ENCODE assay signal across 8 mouse cellular contexts in genomic region chr11:80474175-80474691, GRCm38 (mm10). TPM values are rescaled to one million over a fixed set of nuclear protein-coding genes. Genes with fewer than 3 reads are reported as not detected.
DNase-seq lines count a peak whose midpoint lies in the region; ATAC-seq and TF ChIP-seq lines count a peak whose summit lies in the region.

No protein-coding gene starts in this region.

- ATAC-seq in CD4-positive, CD25-positive, alpha-beta regulatory T cell, adult 4 months: no peak

- H3K27ac ChIP-seq in cerebellum, adult 2 months (ENCODE audit: insufficient read depth, low read length): peak overlapping the region; percentile 79

- WGBS in cerebellum, adult 2 months: 0% methylated on average over 2 of the region's 2 CpGs

- no peak overlapping the region for H3K4me3 ChIP-seq in cerebellum, adult 2 months (replicated peaks; ENCODE audit: insufficient read depth, low read depth, low read length)

- peak; percentile 52 for DNase-seq in CD4-positive, CD25-positive, alpha-beta regulatory T cell, adult 2 months (ENCODE audit: low read depth, low spot score)
- DNase-seq in left cerebral cortex, postnatal 25 days (ENCODE audit: low spot score in 2 of 2): peak; percentile 62 to 73
- no peak for DNase-seq in left cerebral cortex, adult 11 months (ENCODE audit: low spot score)
- peak; percentile 74 to 84 for DNase-seq in cerebellum, adult 2 months
- peak; percentile 54 for DNase-seq in lung, postnatal 36 days
- no peak for DNase-seq in urinary bladder, postnatal 14 days (ENCODE audit: low spot score)
- DNase-seq in testis, postnatal 10 days (ENCODE audit: low spot score): no peak

- intact Hi-C loops in left cerebral cortex, postnatal 25 days (cut with DNase I): no loop called here

- peak; percentile 72 for TF ChIP-seq CTCF in cerebellum, adult 2 months (IDR thresholded peaks at IDR 0.05; ENCODE audit: borderline replicate concordance, insufficient read depth, low read depth, low read length)

- no peak for TF ChIP-seq POLR2A in cerebellum, adult 2 months (IDR thresholded peaks at IDR 0.05; ENCODE audit: borderline replicate concordance, insufficient read depth, low read length)

- H3K4me1 ChIP-seq in cerebellum, adult 2 months (ENCODE audit: control insufficient read depth, insufficient read depth, low read length): peaks cover 16% of the 10 kb centered on the region; the same call in 1 of the 2 replicates

- H3K27me3 ChIP-seq in cerebellum, adult 2 months (ENCODE audit: control insufficient read depth, insufficient read depth, low read length): no peaks in the 10 kb centered on the region

RNA-seq across cellular contexts. Expression of gene Cdk5r1, which starts 2.6 kb away (rescaled TPM):
- under 1 TPM; 0.87 to 0.98 TPM for polyA plus RNA-seq in CD4-positive, CD25-positive, alpha-beta regulatory T cell, adult 4 months (2017; shearing (Covaris generic))
- 100 to 1,000 TPM; 339 to 344 TPM for total RNA-seq in left cerebral cortex, postnatal 25 days (2021)
- polyA plus RNA-seq in cerebellum, adult 2 months (2012; rRNA removed): 86.7 and 93.9 TPM in 2 replicates

RNA-seq across cellular contexts. Expression of gene Psmd11, which starts 45.8 kb away (rescaled TPM):
- polyA plus RNA-seq in CD4-positive, CD25-positive, alpha-beta regulatory T cell, adult 4 months (2017; shearing (Covaris generic)): 100 to 1,000 TPM; 258 to 279 TPM
- 100 to 1,000 TPM in 1 of 2 experiments, 10 to 100 TPM in 1; 93.5 to 110 TPM for total RNA-seq in left cerebral cortex, postnatal 25 days (2021)
- 73.1 and 74.9 TPM in 2 replicates for polyA plus RNA-seq in cerebellum, adult 2 months (2012; rRNA removed)

Comparison
In these comparisons a context has a peak if more than half of its experiments do, and no peak if none do; other contexts are left out.
1. DNase-seq: peak in CD4-positive, CD25-positive, alpha-beta regulatory T cell, adult 2 months (single experiment), left cerebral cortex, postnatal 25 days (2 of 2), cerebellum, adult 2 months (2 of 2) and lung, postnatal 36 days (single experiment); none in left cerebral cortex, adult 11 months (single experiment), urinary bladder, postnatal 14 days (single experiment) and testis, postnatal 10 days (single experiment).
2. RNA of gene Cdk5r1, which starts 2.6 kb away (polyA plus RNA-seq): 86.7 to 93.9 TPM in cerebellum, adult 2 months; 0.87 to 0.98 TPM in CD4-positive, CD25-positive, alpha-beta regulatory T cell, adult 4 months; every median in the first group is over 10 times any median in the second.